Mouse (Mus musculus): Measurements from ENCODE around the gene Ctps2. TPM values are rescaled to one million over a fixed set of nuclear protein-coding genes. Genes with fewer than 3 reads are reported as not detected.
A peak's percentile ranks its signal among the peaks of the same experiment; 100 is the strongest.

The Ctps2 gene
- polyA plus RNA-seq, 1 experiment from 2014 or later, result 102 TPM

DNA sequence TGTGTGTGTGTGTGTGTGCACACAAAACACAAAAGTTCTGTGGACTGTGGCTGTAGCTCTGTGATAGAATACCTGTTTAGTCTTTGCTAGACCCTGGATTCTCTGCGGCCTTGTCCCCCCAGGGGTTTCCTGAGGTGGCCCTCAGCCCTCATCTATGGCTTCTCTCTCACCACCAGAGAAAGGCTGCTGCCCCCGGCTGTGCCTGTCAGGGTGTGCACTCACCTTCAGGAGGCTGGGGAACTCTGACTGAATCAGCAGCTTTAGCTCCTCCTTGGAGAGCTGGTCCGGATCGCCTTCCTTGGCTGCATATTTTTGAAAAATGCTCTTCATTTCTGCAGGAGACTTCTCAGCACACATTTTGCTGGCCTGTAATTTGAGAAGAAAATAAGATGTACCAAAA is 62.8 kb downstream of the Ctps2 start:
- Histone ChIP-seq H3K4me3 (ENCODE audit: low read length) (no peak overlapping the region), H3K27ac (ENCODE audit: low read depth, low read length) (no peak overlapping the region), H3K27me3 (ENCODE audit: control insufficient read depth, insufficient read depth, low read length) (no peaks in the 10 kb centered on the region; the same call in 1 of the 2 replicates), H3K9ac (ENCODE audit: low read depth, low read length) (no peak overlapping the region), H3K36me3 (ENCODE audit: control insufficient read depth, insufficient read depth, low read length) (no peaks in the 10 kb centered on the region), H3K4me2 (replicated peaks; ENCODE audit: low read depth, low read length) (no peak overlapping the region), H3K4me1 (ENCODE audit: control insufficient read depth, insufficient read depth, low read length) (no peaks in the 10 kb centered on the region), H3K9me3 (ENCODE audit: control insufficient read depth, low read length) (no peaks in the 10 kb centered on the region)
- WGBS, result 50% methylated on average over 4 of the region's 4 CpGs
- ATAC-seq (ENCODE audit: low FRiP score, low TSS enrichment), result no peak

DNA sequence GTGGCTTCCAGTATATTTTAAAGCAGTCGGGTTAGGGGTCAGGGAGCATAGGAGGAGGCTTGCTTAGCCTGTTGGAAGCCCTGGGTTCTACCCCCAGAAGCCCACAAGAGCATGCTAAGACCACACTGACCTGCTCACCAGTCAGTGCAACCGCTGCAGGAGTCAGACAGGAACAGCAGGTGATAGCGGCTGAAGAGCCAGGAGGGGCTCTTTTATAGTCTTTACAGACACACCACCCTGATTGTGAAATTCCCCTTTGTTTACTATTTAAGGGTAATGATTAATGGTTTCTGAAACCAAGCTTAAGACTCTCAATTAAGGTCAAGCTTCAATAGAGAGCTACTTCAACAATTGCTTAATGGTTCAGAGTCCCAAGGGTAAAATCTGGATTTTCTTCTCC is 63.3 kb downstream of the Ctps2 start, which contains the start of gene S100g:
Gene S100g (minus strand): TSS at position 217 of the 400 bp plus-strand sequence.
- Histone ChIP-seq H3K36me3 (ENCODE audit: control insufficient read depth, insufficient read depth, low read length) (no peaks in the 10 kb centered on the region), H3K9me3 (ENCODE audit: control insufficient read depth, low read length) (no peaks in the 10 kb centered on the region), H3K4me3 (ENCODE audit: low read length) (no peak within 1 kb of the TSS), H3K4me2 (replicated peaks; ENCODE audit: low read depth, low read length) (no peak within 1 kb of the TSS), H3K27me3 (ENCODE audit: control insufficient read depth, insufficient read depth, low read length) (no peaks in the 10 kb centered on the region; the same call in 1 of the 2 replicates), H3K4me1 (ENCODE audit: control insufficient read depth, insufficient read depth, low read length) (no peaks in the 10 kb centered on the region), H3K9ac (ENCODE audit: low read depth, low read length) (no peak within 1 kb of the TSS), H3K27ac (ENCODE audit: low read depth, low read length) (no peak within 1 kb of the TSS)
- 50% methylated on average over 3 of the region's 3 CpGs for WGBS
- peak; percentile 55 for ATAC-seq (ENCODE audit: low FRiP score, low TSS enrichment)

DNA sequence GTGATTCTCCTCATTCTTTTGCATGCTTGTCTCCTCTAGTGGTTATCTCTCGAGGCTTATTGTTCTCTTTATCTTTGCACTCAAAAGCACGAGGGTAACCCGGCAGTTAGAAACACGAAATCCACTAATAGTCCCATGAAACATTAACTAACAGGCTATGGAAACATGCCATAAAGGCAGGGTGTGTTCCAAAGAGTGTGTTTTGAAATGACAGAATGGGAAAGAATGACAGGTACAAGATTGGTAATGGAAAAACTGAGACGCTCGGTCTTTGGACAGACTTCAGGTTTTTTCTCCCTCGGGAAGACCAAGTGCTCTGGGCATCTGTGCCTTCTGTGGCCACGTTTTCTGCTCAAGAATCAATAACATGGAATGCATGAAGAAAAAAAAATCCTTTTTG is 66.4 kb downstream of the Ctps2 start:
- 80% methylated on average over 8 of the region's 8 CpGs for WGBS

DNA sequence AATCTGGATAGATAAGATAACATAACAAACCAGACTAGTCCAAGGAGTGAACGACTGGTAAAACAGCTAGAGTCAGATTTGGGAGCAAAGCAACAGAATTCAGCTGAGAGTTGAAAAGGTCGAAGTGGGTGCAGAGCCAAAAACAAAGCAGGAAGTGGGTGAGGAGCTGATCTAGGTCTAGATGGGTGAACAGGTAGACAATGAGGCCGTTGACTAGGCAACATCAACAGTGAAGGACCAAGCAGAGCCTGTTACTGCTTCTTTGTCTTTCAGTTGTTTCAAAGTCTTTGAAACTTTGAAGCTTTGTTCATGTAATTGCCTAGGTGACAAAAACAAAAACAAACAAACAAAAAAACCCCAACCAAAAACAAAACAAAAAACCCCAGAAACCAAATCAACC is 75.2 kb downstream of the Ctps2 start:
- H3K4me3 ChIP-seq (ENCODE audit: low read length), result no peak overlapping the region
- no peak overlapping the region for H3K27ac ChIP-seq (ENCODE audit: low read depth, low read length)
- H3K4me2 ChIP-seq (replicated peaks; ENCODE audit: low read depth, low read length), result no peak overlapping the region
- WGBS, result 78% methylated on average over 3 of the region's 3 CpGs
- ATAC-seq (ENCODE audit: low FRiP score, low TSS enrichment), result no peak
- H3K9me3 ChIP-seq (ENCODE audit: control insufficient read depth, low read length), result no peaks in the 10 kb centered on the region
- no peaks in the 10 kb centered on the region for H3K4me1 ChIP-seq (ENCODE audit: control insufficient read depth, insufficient read depth, low read length)
- H3K9ac ChIP-seq (ENCODE audit: low read depth, low read length), result no peak overlapping the region
- H3K27me3 ChIP-seq (ENCODE audit: control insufficient read depth, insufficient read depth, low read length), result no peaks in the 10 kb centered on the region
- H3K36me3 ChIP-seq (ENCODE audit: control insufficient read depth, insufficient read depth, low read length), result no peaks in the 10 kb centered on the region

More for the DNA sequence above, 66.4 kb downstream of the Ctps2 start:
- Histone ChIP-seq H3K4me3 (ENCODE audit: low read length) (no peak overlapping the region), H3K4me2 (replicated peaks; ENCODE audit: low read depth, low read length) (no peak overlapping the region), H3K9me3 (ENCODE audit: control insufficient read depth, low read length) (no peaks in the 10 kb centered on the region), H3K27me3 (ENCODE audit: control insufficient read depth, insufficient read depth, low read length) (no peaks in the 10 kb centered on the region; the same call in 1 of the 2 replicates), H3K36me3 (ENCODE audit: control insufficient read depth, insufficient read depth, low read length) (no peaks in the 10 kb centered on the region), H3K9ac (ENCODE audit: low read depth, low read length) (no peak overlapping the region), H3K4me1 (ENCODE audit: control insufficient read depth, insufficient read depth, low read length) (no peaks in the 10 kb centered on the region), H3K27ac (ENCODE audit: low read depth, low read length) (no peak overlapping the region)
- no peak for ATAC-seq (ENCODE audit: low FRiP score, low TSS enrichment)

DNA sequence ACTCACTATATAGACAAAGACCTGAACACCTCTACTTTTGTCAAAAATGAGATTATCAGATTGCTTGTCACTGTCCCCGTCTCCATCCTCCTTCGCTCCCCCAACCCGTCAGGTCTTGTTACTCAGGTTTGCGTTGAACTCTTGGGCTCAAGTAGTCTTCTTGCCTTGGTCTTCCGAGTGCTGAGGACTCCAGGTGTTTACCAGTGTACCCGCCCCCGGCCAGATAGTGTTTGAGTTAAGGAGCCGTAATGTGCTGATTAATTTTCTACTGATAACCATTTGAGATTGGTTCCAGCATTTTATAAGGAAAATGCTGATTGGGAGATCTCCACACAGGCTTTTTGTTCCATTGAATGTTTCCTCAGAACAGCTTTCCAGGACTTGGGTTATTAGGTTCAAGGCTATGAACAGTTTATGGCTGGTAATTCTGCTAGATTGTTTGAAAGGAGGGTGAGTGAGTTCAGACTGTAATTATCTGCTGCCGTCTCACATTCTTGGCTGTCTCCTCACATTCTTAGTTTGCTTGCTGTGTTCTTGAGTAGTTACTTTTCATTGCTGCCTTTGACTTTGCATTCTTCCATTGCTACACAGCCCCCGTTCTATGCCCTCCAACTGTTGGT is 85.9 kb downstream of the Ctps2 start:
- H3K9ac ChIP-seq (ENCODE audit: low read depth, low read length), result no peak overlapping the region
- no peaks in the 10 kb centered on the region for H3K9me3 ChIP-seq (ENCODE audit: control insufficient read depth, low read length)
- ATAC-seq (ENCODE audit: low FRiP score, low TSS enrichment), result no peak
- H3K4me2 ChIP-seq (replicated peaks; ENCODE audit: low read depth, low read length), result no peak overlapping the region
- no peaks in the 10 kb centered on the region for H3K27me3 ChIP-seq (ENCODE audit: control insufficient read depth, insufficient read depth, low read length)
- WGBS, result 91% methylated on average over 10 of the region's 10 CpGs
- no peak overlapping the region for H3K4me3 ChIP-seq (ENCODE audit: low read length)
- H3K27ac ChIP-seq (ENCODE audit: low read depth, low read length), result no peak overlapping the region
- H3K36me3 ChIP-seq (ENCODE audit: control insufficient read depth, insufficient read depth, low read length), result no peaks in the 10 kb centered on the region
- no peaks in the 10 kb centered on the region for H3K4me1 ChIP-seq (ENCODE audit: control insufficient read depth, insufficient read depth, low read length)

DNA sequence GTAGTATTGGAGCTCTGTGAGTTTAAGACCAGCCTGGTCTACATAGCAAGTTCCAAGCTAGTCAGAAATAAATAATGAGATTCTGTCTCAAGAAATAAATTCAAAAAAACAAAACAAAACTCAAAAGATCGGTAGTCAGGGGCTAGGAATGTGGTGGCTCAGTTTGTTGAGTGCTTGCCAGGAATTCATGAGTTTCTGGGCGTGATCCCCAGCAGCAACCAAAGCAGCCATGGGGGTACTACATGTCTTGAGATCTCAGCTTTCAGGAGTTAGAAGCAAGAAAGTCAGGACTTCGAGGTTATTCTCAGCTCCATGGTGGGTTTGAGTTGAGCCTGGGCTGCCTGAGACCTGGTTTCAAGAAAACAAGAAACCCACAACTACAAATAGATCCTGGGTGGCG is 90.4 kb downstream of the Ctps2 start:
- H3K27ac ChIP-seq (ENCODE audit: low read depth, low read length), result no peak overlapping the region
- WGBS, result 72% methylated on average over 4 of the region's 4 CpGs
- ATAC-seq (ENCODE audit: low FRiP score, low TSS enrichment), result no peak

DNA sequence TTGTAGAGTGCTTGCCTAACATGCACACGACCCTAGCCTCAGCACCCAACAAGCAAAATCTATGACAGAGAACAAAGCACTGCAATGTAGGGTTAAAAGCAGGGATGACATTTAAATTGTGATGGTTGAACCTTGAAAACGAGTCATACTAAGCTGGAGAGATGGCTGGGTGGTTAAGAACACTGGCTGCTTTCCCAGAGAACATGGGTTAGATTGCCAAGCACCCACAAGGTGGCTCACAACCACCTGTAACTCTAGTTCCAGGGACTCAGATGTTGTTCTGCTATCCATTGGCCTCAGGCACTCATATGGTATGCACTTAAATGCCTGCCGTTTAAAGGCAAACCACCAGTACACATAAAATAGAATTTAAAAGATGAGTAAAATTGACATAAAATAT is 91.1 kb downstream of the Ctps2 start:
- ATAC-seq (ENCODE audit: low FRiP score, low TSS enrichment), result no peak
- H3K4me3 ChIP-seq (ENCODE audit: low read length), result no peak overlapping the region
- 80% methylated on average over 3 of the region's 3 CpGs for WGBS
- no peak overlapping the region for H3K9ac ChIP-seq (ENCODE audit: low read depth, low read length)
- no peaks in the 10 kb centered on the region for H3K36me3 ChIP-seq (ENCODE audit: control insufficient read depth, insufficient read depth, low read length)
- no peaks in the 10 kb centered on the region for H3K4me1 ChIP-seq (ENCODE audit: control insufficient read depth, insufficient read depth, low read length)
- no peaks in the 10 kb centered on the region for H3K27me3 ChIP-seq (ENCODE audit: control insufficient read depth, insufficient read depth, low read length)
- H3K9me3 ChIP-seq (ENCODE audit: control insufficient read depth, low read length), result no peaks in the 10 kb centered on the region
- no peak overlapping the region for H3K4me2 ChIP-seq (replicated peaks; ENCODE audit: low read depth, low read length)
- no peak overlapping the region for H3K27ac ChIP-seq (ENCODE audit: low read depth, low read length)

More for the DNA sequence above, 90.4 kb downstream of the Ctps2 start:
- no peaks in the 10 kb centered on the region for H3K36me3 ChIP-seq (ENCODE audit: control insufficient read depth, insufficient read depth, low read length)
- H3K27me3 ChIP-seq (ENCODE audit: control insufficient read depth, insufficient read depth, low read length), result no peaks in the 10 kb centered on the region
- no peak overlapping the region for H3K4me2 ChIP-seq (replicated peaks; ENCODE audit: low read depth, low read length)
- H3K9me3 ChIP-seq (ENCODE audit: control insufficient read depth, low read length), result no peaks in the 10 kb centered on the region
- H3K9ac ChIP-seq (ENCODE audit: low read depth, low read length), result no peak overlapping the region
- H3K4me3 ChIP-seq (ENCODE audit: low read length), result no peak overlapping the region
- no peaks in the 10 kb centered on the region for H3K4me1 ChIP-seq (ENCODE audit: control insufficient read depth, insufficient read depth, low read length)

DNA sequence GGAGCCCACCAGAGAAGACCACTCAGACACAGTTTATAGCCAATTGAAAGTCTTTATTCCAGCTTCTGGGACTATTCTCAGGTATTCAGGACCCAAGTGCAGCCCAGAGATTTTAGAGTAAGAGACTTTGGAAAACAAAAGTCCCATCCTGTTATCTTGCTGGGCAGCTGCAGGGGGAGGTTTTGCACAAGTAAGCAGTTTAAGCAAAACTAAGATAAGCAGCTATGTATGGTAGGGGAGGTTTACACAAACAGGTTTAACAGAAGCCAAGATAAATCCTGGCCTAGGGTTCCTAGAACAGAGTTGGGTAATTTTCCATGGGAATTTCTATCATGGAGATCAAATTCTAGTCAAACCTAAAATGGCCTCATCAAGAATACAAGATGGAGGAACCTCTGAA is 126.8 kb downstream of the Ctps2 start:
- H3K36me3 ChIP-seq (ENCODE audit: control insufficient read depth, insufficient read depth, low read length), result no peaks in the 10 kb centered on the region
- no peaks in the 10 kb centered on the region for H3K27me3 ChIP-seq (ENCODE audit: control insufficient read depth, insufficient read depth, low read length)
- no peak overlapping the region for H3K27ac ChIP-seq (ENCODE audit: low read depth, low read length)
- H3K4me1 ChIP-seq (ENCODE audit: control insufficient read depth, insufficient read depth, low read length), result no peaks in the 10 kb centered on the region
- ATAC-seq (ENCODE audit: low FRiP score, low TSS enrichment), result no peak
- H3K9ac ChIP-seq (ENCODE audit: low read depth, low read length), result no peak overlapping the region
- no peaks in the 10 kb centered on the region for H3K9me3 ChIP-seq (ENCODE audit: control insufficient read depth, low read length)
- no peak overlapping the region for H3K4me2 ChIP-seq (replicated peaks; ENCODE audit: low read depth, low read length)
- H3K4me3 ChIP-seq (ENCODE audit: low read length), result no peak overlapping the region

DNA sequence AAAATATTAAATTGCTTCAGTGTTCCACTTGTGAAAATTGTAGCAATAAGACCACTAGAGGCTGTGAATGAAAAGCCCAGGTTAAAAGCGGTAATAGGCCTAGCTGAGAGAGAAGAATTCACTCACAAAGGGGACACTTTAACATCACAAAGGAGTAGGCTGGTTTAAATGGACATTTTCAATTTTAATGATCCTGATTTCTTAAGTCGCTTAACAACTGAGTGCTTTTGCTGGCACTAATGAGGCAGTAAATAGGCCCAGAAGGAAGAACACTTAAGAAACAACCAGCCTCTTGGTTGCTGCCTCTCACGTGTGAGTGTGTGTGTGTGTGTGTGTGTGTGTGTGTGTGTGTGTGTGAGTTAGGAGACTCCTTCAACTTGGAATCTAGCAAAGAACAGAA is 137.7 kb downstream of the Ctps2 start:
- Histone ChIP-seq H3K27ac (ENCODE audit: low read depth, low read length) (no peak overlapping the region), H3K36me3 (ENCODE audit: control insufficient read depth, insufficient read depth, low read length) (no peaks in the 10 kb centered on the region), H3K4me1 (ENCODE audit: control insufficient read depth, insufficient read depth, low read length) (no peaks in the 10 kb centered on the region), H3K4me3 (ENCODE audit: low read length) (no peak overlapping the region), H3K9me3 (ENCODE audit: control insufficient read depth, low read length) (no peaks in the 10 kb centered on the region), H3K9ac (ENCODE audit: low read depth, low read length) (no peak overlapping the region), H3K27me3 (ENCODE audit: control insufficient read depth, insufficient read depth, low read length) (no peaks in the 10 kb centered on the region), H3K4me2 (replicated peaks; ENCODE audit: low read depth, low read length) (no peak overlapping the region)
- 56% methylated on average over 3 of the region's 3 CpGs for WGBS
- ATAC-seq (ENCODE audit: low FRiP score, low TSS enrichment), result no peak
